Mouse (Mus musculus) hindbrain, embryonic 11.5 days (tissue): ENCODE measurements at regions not wholly inside any gene's neighbourhood (a gene's known extent, or its start where the extent isn't known, plus 50 kb on each side); places are given as distances from the start of the nearest gene placed in this dataset.
"Not testable (repeated sequence)": the region's sequence is repeated elsewhere in the genome, so short reads cannot be mapped to it uniquely, and the experiment has no call there.

Experiments used
- ATAC-seq: fragments of 200-750 bp; cut with Nextera tagmentation; 2 replicates; pipeline ENCODE4 v1.8.0; 2017; ENCODE audit warnings: mild to moderate bottlenecking, moderate TSS enrichment, moderate library complexity; ENCODE audit not compliant: low FRiP score
- DNase-seq: peaks from one replicate; pipeline ENCODE4 v3.0.0-alpha.2; 2015; ENCODE audit warnings: low spot score
- H3K27ac ChIP-seq: fragments of 300-500 bp; sonication (generic); 2 replicates; pipeline ENCODE4 v1.5.1; 2014; ENCODE audit warnings: mild to moderate bottlenecking, low read depth, low read length
- H3K27me3 ChIP-seq: fragments of 300-500 bp; sonication (generic); 2 replicates; pipeline ENCODE4 v1.6.1; 2014; ENCODE audit warnings: mild to moderate bottlenecking, low read length, moderate library complexity, mixed read lengths; ENCODE audit not compliant: control insufficient read depth, insufficient read depth
- H3K36me3 ChIP-seq: fragments of 300-500 bp; sonication (generic); 2 replicates; pipeline ENCODE4 v1.6.1; 2014; ENCODE audit warnings: mild to moderate bottlenecking, low read length, moderate library complexity, mixed read lengths; ENCODE audit not compliant: control insufficient read depth, insufficient read depth
- H3K4me1 ChIP-seq: fragments of 300-500 bp; sonication (generic); replicated peaks from 2 replicates; pipeline ENCODE4 v1.6.1; 2014; ENCODE audit warnings: low read length, mixed read lengths; ENCODE audit not compliant: control insufficient read depth, insufficient read depth
- H3K4me2 ChIP-seq: fragments of 300-500 bp; sonication (generic); replicated peaks from 2 replicates; pipeline ENCODE4 v1.6.1; 2014; ENCODE audit warnings: mild to moderate bottlenecking, low read depth, low read length
- H3K4me3 ChIP-seq: fragments of 300-500 bp; sonication (generic); 2 replicates; pipeline ENCODE4 v1.5.1; 2014; ENCODE audit warnings: low read depth, low read length
- H3K9ac ChIP-seq: fragments of 300-500 bp; sonication (generic); 2 replicates; pipeline ENCODE4 v1.6.1; 2014; ENCODE audit warnings: low read depth, low read length
- H3K9me3 ChIP-seq: fragments of 300-500 bp; sonication (generic); 2 replicates; pipeline ENCODE4 v1.6.1; 2016; ENCODE audit warnings: low read length; ENCODE audit not compliant: control insufficient read depth
- WGBS: fragments of 180-500 bp; shearing (Covaris S2); extraction: QIAGEN DNeasy Blood & Tissue Kit; methylation state at CpG from one replicate; pipeline ENCODE4 v1.1.7; 2014; 5-methylcytosine and 5-hydroxymethylcytosine counted together

DNA sequence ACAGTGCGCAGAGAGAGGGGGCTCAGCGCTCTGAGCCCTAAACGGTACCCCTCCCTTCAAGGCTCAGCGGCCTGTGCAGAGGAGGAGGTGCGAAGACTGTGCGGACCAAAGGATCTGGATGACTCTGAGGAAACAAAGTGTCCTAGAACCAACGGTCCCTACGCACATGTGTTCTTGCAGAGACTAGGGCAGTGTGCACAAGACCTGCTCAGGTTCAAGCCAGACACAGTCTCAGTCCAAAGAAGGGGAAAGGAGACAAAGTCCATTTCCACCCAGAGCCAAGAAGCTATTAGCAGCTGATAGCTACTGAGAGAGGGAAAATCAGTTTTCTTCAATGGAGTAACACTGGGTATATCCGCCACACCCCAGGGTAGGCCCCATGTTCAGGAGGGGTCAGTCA is 89.9 kb downstream of the Sox2 start:
- 92% methylated on average over 9 of the region's 9 CpGs for WGBS
- ATAC-seq, result no peak

DNA sequence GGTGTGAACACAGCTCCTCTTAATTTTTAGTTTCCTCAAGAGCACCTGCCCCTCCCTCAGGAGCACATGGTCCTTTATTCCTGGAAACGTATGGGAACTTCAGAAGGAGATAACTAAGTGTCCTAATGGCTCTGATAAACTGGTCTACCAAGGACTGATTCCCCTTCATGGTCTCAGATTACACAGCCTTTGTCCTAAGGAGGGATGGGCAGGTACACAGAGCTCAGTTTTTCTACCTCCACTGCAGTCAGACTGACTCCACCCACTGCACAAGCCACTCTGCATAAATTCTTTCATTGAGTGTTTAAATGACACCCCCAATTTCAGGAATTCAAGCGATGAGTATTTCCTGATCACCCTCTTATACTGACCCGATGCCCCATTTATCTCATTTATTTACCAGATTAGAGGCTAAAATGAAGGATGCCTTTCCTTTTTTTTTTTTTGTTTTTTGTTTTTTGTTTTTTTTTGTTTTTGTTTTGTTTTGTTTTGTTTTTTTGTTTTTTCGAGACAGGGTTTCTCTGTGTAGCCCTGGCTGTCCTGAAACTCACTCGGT is 95.1 kb downstream of the Sox2 start:
- H3K9me3 ChIP-seq, result no peaks in the 10 kb centered on the region
- 80% methylated on average over 5 of the region's 5 CpGs for whole genome bisulfite sequencing
- ATAC-seq (no peak), DNase-seq (no peak)
- no peak overlapping the region for H3K9ac ChIP-seq
- H3K27ac ChIP-seq, result no peak overlapping the region
- H3K4me2 ChIP-seq, result no peak overlapping the region
- H3K27me3 ChIP-seq, result no peaks in the 10 kb centered on the region
- H3K36me3 ChIP-seq, result no peaks in the 10 kb centered on the region
- no peak overlapping the region for H3K4me3 ChIP-seq
- H3K4me1 ChIP-seq, result no peaks in the 10 kb centered on the region

More for the DNA sequence above, 89.9 kb downstream of the Sox2 start:
- no peaks in the 10 kb centered on the region for H3K9me3 ChIP-seq
- no peak overlapping the region for H3K9ac ChIP-seq
- no peak overlapping the region for H3K27ac ChIP-seq
- no peaks in the 10 kb centered on the region for H3K4me1 ChIP-seq
- H3K4me2 ChIP-seq, result no peak overlapping the region
- H3K27me3 ChIP-seq, result no peaks in the 10 kb centered on the region
- no peak for DNase-seq
- no peaks in the 10 kb centered on the region for H3K36me3 ChIP-seq
- no peak overlapping the region for H3K4me3 ChIP-seq

GRCm38 (mm10) chr3:34747499-34748093 is 97.4 kb downstream of the Sox2 start:
- Histone ChIP-seq H3K36me3 (no peaks in the 10 kb centered on the region), H3K9ac (no peak overlapping the region), H3K4me2 (no peak overlapping the region), H3K4me1 (no peaks in the 10 kb centered on the region), H3K4me3 (no peak overlapping the region), H3K27me3 (no peaks in the 10 kb centered on the region), H3K9me3 (no peaks in the 10 kb centered on the region), H3K27ac (no peak overlapping the region)
- ATAC-seq (no peak), DNase-seq (no peak)
- WGBS, result 90% methylated on average over 10 of the region's 10 CpGs

DNA sequence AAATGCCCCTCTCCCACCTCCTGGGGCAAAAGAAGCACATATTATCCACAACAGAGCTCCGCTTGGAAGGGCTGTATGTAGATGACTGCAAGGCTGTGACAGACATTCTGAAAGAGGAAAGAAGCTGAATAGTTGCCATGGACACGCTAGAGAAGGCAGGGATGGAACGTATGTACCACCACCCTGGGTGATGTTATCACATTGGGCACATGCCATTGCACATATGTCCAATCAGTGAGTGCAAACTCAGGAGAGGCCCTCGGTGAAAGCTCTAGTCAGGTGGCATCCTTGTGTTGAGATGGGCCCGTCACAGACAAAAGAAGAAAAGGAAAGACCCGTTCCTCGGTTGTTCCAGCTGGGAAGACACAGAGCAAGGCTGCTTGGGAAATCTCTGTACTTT is 99.8 kb downstream of the Sox2 start:
- Histone ChIP-seq H3K4me3 (no peak overlapping the region), H3K36me3 (no peaks in the 10 kb centered on the region), H3K4me2 (no peak overlapping the region), H3K27ac (no peak overlapping the region), H3K9ac (no peak overlapping the region), H3K9me3 (no peaks in the 10 kb centered on the region), H3K4me1 (no peaks in the 10 kb centered on the region), H3K27me3 (no peaks in the 10 kb centered on the region)
- ATAC-seq (no peak), DNase-seq (no peak)
- 60% methylated on average over 7 of the region's 7 CpGs for WGBS

DNA sequence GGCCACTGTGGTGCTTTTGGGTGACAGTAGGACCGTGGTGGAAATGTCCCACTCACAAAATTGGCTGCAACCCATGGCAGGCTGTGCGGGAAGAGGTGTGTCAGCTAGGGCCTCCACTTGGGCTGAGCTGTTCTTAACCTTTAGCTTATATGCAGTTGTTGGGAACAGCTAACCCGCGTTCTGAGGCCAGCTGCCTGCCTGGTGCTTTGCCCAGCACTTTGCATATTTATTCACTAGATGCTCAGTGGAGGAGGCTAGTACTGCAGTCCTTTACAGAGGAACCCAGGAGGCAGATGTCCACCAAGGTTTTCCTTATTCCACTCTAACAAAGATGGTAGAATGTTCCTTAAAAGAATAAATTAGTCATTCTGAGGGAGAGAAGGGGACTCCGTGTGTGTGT is 101.3 kb downstream of the Sox2 start:
- no peak overlapping the region for H3K4me2 ChIP-seq
- DNase-seq, result no peak
- H3K36me3 ChIP-seq, result no peaks in the 10 kb centered on the region
- no peaks in the 10 kb centered on the region for H3K9me3 ChIP-seq
- ATAC-seq, result no peak
- 73% methylated on average over 5 of the region's 5 CpGs for WGBS
- H3K27ac ChIP-seq, result no peak overlapping the region
- H3K4me1 ChIP-seq, result no peaks in the 10 kb centered on the region
- no peak overlapping the region for H3K9ac ChIP-seq
- no peaks in the 10 kb centered on the region for H3K27me3 ChIP-seq
- H3K4me3 ChIP-seq, result no peak overlapping the region

- H3K4me3 ChIP-seq, result no peak overlapping the region
- H3K9ac ChIP-seq, result no peak overlapping the region
- WGBS, result 63% methylated on average over 8 of the region's 8 CpGs
- DNase-seq (no peak), ATAC-seq (no peak)
- H3K4me1 ChIP-seq, result no peaks in the 10 kb centered on the region
- H3K36me3 ChIP-seq, result no peaks in the 10 kb centered on the region
- no peak overlapping the region for H3K27ac ChIP-seq
- H3K27me3 ChIP-seq, result no peaks in the 10 kb centered on the region
- no peaks in the 10 kb centered on the region for H3K9me3 ChIP-seq
- no peak overlapping the region for H3K4me2 ChIP-seq
These were observed 103.4 kb downstream of the Sox2 start for GRCm38 (mm10) chr3:34753557-34753956.

DNA sequence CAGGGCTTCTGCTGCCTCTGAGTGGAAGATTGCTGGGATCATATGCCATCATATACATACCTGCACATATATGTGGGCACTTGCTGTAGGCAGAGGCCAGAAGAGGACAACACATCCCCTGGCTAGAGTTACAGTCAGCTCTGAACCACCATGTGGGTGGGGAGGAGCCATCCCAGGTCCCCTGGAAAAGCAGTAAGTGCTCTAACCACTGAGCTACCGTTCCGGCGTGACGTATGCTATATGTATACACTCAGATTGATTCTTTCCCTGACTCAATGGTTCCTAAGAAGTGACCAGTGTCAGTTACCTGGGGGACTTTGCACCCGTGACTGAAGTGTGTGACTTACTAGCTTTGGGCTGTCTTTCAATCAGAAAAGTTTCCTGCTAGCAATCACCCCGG is 104.6 kb downstream of the Sox2 start:
- WGBS, result 94% methylated on average over 6 of the region's 6 CpGs
- Histone ChIP-seq H3K4me3 (no peak overlapping the region), H3K9me3 (no peaks in the 10 kb centered on the region), H3K27ac (no peak overlapping the region), H3K4me1 (no peaks in the 10 kb centered on the region), H3K4me2 (no peak overlapping the region), H3K27me3 (no peaks in the 10 kb centered on the region), H3K36me3 (no peaks in the 10 kb centered on the region), H3K9ac (no peak overlapping the region)
- ATAC-seq (no peak), DNase-seq (no peak)

GRCm38 (mm10) chr3:34755282-34755681 is 105.1 kb downstream of the Sox2 start:
- H3K9me3 ChIP-seq, H3K36me3 ChIP-seq, H3K9ac ChIP-seq, H3K4me1 ChIP-seq, H3K27ac ChIP-seq, H3K4me2 ChIP-seq, H3K4me3 ChIP-seq, DNase-seq, H3K27me3 ChIP-seq, ATAC-seq: not testable (repeated sequence)
- 98% methylated on average over 5 of the region's 5 CpGs for WGBS

DNA sequence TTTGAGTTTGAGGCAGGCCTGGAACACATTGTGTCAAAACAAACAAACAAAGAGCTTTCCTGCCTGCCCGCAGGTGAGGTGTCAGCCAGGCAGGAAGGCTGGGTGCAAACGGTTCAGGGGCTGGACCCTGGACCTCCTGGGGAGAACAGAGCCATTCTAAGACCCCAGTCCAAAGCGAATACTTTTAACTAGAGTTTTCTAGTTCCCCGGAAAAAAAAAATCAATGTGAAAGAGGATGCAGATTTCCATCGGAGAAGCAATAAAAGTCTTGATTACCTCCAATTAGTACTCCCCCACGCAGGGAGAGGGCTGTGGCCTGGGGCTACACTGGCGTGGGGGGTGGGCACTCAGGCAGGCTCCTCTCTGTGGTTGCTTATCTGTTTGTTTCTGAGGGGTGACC is 106.4 kb downstream of the Sox2 start:
- no peaks in the 10 kb centered on the region for H3K27me3 ChIP-seq
- ATAC-seq, result no peak
- no peak overlapping the region for H3K9ac ChIP-seq

More for the DNA sequence above, 106.4 kb downstream of the Sox2 start:
- no peaks in the 10 kb centered on the region for H3K4me1 ChIP-seq
- H3K27ac ChIP-seq, result no peak overlapping the region
- 22% methylated on average over 7 of the region's 7 CpGs for WGBS
- H3K36me3 ChIP-seq, result no peaks in the 10 kb centered on the region
- H3K4me3 ChIP-seq, result no peak overlapping the region
- no peak for DNase-seq
- no peaks in the 10 kb centered on the region for H3K9me3 ChIP-seq
- no peak overlapping the region for H3K4me2 ChIP-seq
